Mouse (Mus musculus) forebrain, embryonic 15.5 days (tissue): ENCODE measurements around the gene Fam126a. TPM values are rescaled to one million over a fixed set of nuclear protein-coding genes. Genes with fewer than 3 reads are reported as not detected.

Source experiments
- ATAC-seq: fragments of 200-750 bp; cut with Nextera tagmentation; replicated peaks from 2 replicates; pipeline ENCODE4 v1.8.0; 2017; ENCODE audit warnings: mild to moderate bottlenecking, moderate TSS enrichment, moderate library complexity
- H3K27ac ChIP-seq: fragments of 300-500 bp; sonication (generic); replicated peaks from 2 replicates; pipeline ENCODE4 v1.5.1; 2015; ENCODE audit warnings: mild to moderate bottlenecking, inconsistent platforms
- H3K27me3 ChIP-seq: fragments of 300-500 bp; sonication (generic); 2 replicates; pipeline ENCODE4 v1.6.1; 2015; ENCODE audit warnings: inconsistent platforms
- H3K36me3 ChIP-seq: fragments of 300-500 bp; sonication (generic); 2 replicates; pipeline ENCODE4 v1.6.1; 2015; ENCODE audit warnings: mild to moderate bottlenecking, inconsistent platforms
- H3K4me1 ChIP-seq: fragments of 300-500 bp; sonication (generic); 2 replicates; pipeline ENCODE4 v1.6.1; 2015; ENCODE audit warnings: inconsistent platforms
- H3K4me2 ChIP-seq: fragments of 300-500 bp; sonication (generic); replicated peaks from 2 replicates; pipeline ENCODE4 v1.6.1; 2015; ENCODE audit warnings: mild to moderate bottlenecking, inconsistent platforms
- H3K4me3 ChIP-seq: fragments of 300-500 bp; sonication (generic); 2 replicates; pipeline ENCODE4 v1.5.1; 2015; ENCODE audit warnings: mild to moderate bottlenecking, inconsistent platforms
- H3K9ac ChIP-seq: fragments of 300-500 bp; sonication (generic); replicated peaks from 2 replicates; pipeline ENCODE4 v1.6.1; 2015; ENCODE audit warnings: mild to moderate bottlenecking, inconsistent platforms
- H3K9me3 ChIP-seq: fragments of 300-500 bp; sonication (generic); 2 replicates; pipeline ENCODE4 v1.6.1; 2016; ENCODE audit warnings: inconsistent platforms
- WGBS: fragments of 180-500 bp; shearing (Covaris S2); methylation state at CpG from one replicate; pipeline ENCODE4 v1.1.7; 2015; ENCODE audit warnings: mixed read lengths; 5-methylcytosine and 5-hydroxymethylcytosine counted together
- polyA plus RNA-seq: library from polyadenylated mRNA; unstranded; fragments of >200 nt; fragmentation: Nextera tagmentation; extraction: Ambion mirVana; gene quantifications from 2 replicates; pipeline ENCODE4 v1.2.1, GENCODE M21; 2015

Gene Fam126a
- polyA plus RNA-seq: 52.0 and 52.3 TPM in 2 replicates

DNA sequence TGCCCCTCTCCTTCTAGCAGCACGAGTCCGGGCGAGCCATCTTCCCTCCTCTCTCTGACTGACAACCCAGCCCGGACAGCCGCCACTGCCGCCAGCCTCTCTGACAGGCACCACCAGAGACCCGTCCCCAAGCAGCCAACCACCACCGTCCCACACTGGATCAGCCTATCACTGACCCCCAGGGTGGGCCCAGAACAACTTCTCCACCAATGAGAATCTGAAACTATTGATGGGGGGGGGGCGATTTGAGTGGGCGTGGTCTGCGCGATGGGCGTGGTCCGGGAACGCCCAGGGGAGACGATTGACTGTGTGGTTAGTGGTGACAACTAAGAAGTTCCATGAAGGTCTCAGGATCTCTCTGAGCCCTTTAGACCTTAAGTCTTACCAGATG lies at the start of gene Fam126a:
Gene Fam126a (minus strand): TSS at position 112 of the 391 bp plus-strand sequence.
- peak within 1 kb of the TSS; percentile 93 for H3K4me3 ChIP-seq
- peak; percentile 100 for ATAC-seq
- peak within 1 kb of the TSS; percentile 91 for H3K9ac ChIP-seq
- H3K4me2 ChIP-seq: peak within 1 kb of the TSS; percentile 77
- H3K27me3 ChIP-seq: no peaks in the 10 kb centered on the region
- peak within 1 kb of the TSS; percentile 77 for H3K27ac ChIP-seq
- no peaks in the 10 kb centered on the region for H3K36me3 ChIP-seq
- H3K9me3 ChIP-seq: no peaks in the 10 kb centered on the region
- H3K4me1 ChIP-seq: peaks cover 23% of the 10 kb centered on the region
- under 1% methylated on average over 16 of the region's 16 CpGs for WGBS

DNA sequence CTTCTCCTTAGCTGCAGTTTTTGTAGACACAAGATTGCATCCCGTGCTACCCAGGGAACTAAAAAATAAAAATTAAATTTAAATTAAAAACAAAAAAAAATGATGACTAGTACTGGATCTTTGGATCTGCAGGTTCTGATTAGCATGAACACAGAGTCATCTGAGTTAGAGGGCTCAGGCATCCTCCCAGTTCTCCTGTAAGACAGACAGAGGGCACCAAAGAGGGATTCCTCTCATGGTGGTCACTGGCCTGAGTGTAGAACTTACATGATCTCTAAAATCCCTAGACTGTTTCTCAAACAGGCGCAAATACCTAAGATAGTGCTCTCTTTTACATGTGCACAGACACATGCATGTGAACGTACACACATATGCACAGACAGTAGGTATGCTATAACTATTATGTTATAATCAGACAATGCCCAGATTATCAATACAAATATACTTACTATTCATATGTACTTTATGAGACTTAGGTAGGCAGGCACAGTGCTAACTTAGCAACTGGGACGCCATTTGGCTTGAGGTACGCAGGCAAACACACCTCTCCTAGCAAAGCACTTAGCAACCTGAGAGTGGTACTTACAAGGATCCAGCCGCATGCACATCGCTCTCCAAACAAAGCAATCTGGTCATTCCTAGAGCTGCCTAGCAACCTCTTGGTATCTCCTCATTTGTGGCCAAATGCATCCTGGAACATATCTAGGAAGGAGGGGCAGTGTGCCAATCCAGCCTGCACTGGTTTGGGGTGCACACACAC lies 48.1 kb upstream of the Fam126a start:
- 87% methylated on average over 7 of the region's 7 CpGs for WGBS
- H3K27ac ChIP-seq: no peak overlapping the region
- 0 out of 2 replicates have a peak, but pooled peaks have one; percentile 20 for ATAC-seq
- no peaks in the 10 kb centered on the region for H3K36me3 ChIP-seq
- no peak overlapping the region for H3K4me2 ChIP-seq
- H3K9me3 ChIP-seq: no peaks in the 10 kb centered on the region
- no peak overlapping the region for H3K4me3 ChIP-seq
- H3K4me1 ChIP-seq: peaks cover 12% of the 10 kb centered on the region
- no peak overlapping the region for H3K9ac ChIP-seq
- no peaks in the 10 kb centered on the region for H3K27me3 ChIP-seq

- Histone ChIP-seq H3K4me2 (peak overlapping the region; percentile 42), H3K9ac (peak overlapping the region; percentile 57; the same call in 1 of the 2 replicates), H3K4me1 (peaks cover 12% of the 10 kb centered on the region), H3K27me3 (no peaks in the 10 kb centered on the region), H3K27ac (peak overlapping the region; percentile 80), H3K36me3 (no peaks in the 10 kb centered on the region), H3K4me3 (peak overlapping the region; percentile 33), H3K9me3 (no peaks in the 10 kb centered on the region)
- ATAC-seq: no peak
- 26% methylated on average over 7 of the region's 7 CpGs for WGBS
These were observed 47.3 kb upstream of the Fam126a start for GRCm38 (mm10) chr5:24077739-24078306.

DNA sequence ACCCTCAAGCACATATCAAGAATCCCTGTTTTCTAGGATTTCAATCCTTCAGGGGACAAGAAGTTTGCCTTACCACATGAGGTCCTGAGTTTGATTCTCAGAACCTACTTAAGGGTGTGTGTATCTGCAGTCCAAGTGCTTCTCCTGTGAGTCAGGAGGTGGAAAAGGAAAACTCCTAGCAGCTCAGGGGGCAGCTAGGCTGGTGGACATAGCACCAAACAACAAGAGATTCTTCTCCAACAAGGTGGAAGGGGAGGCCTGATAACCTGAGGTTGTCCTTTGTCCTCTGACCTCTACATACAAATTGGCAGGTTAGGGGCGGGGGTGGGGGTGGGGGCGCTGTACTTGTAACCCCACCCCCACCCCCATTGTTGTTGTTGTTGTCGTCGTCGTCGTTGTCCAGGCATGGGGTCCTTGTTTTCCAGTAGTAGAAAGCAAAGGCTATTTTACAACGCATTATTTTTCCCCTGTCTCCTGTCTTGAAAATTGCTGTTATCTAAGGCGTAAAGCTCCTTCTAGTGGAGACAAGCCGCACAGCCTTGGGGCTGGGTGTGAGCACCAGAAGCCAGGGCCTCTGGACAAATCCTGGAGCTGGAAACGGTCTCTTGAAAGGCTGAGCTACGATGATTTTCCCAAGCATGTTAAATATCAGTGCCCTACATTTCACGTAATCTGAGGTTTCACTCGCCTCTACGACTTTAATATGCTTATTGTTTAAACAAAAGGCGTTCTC lies 46.7 kb upstream of the Fam126a start:
- Histone ChIP-seq H3K9me3 (no peaks in the 10 kb centered on the region), H3K27me3 (no peaks in the 10 kb centered on the region), H3K27ac (peak overlapping the region; percentile 80), H3K4me1 (peaks cover 12% of the 10 kb centered on the region), H3K9ac (peak overlapping the region; percentile 57), H3K4me2 (peak overlapping the region; percentile 42), H3K4me3 (peak overlapping the region; percentile 33), H3K36me3 (no peaks in the 10 kb centered on the region)
- ATAC-seq: peak; percentile 86
- 2% methylated on average over 15 of the region's 15 CpGs for WGBS

GRCm38 (mm10) chr5:24072031-24072430 lies 41.5 kb upstream of the Fam126a start:
- Histone ChIP-seq H3K4me3 (no peak overlapping the region), H3K9me3 (no peaks in the 10 kb centered on the region), H3K27me3 (no peaks in the 10 kb centered on the region), H3K4me2 (no peak overlapping the region), H3K9ac (no peak overlapping the region), H3K27ac (no peak overlapping the region), H3K36me3 (no peaks in the 10 kb centered on the region), H3K4me1 (peaks cover 3% of the 10 kb centered on the region)
- WGBS: 77% methylated on average over 6 of the region's 6 CpGs
- ATAC-seq: no peak

DNA sequence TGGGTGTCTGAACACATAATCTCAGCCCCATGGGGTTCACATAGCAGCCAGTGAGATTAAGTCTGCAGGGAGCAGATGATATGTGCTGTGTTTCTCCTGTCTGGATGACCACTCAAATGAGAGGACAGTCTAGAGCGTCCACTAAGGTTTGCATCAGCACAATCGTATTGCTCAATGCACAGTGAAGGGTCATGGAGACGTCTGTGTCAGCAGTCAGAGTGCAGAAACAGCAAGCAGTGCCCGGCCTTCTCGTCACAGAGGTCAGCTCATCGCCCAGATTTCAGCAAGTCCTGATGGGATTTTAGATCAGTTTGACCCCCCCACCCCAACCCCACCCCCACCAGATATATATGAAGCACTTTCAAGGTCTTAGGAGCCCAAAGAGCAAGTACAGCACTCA lies 38.5 kb upstream of the Fam126a start:
- H3K9ac ChIP-seq: no peak overlapping the region
- no peaks in the 10 kb centered on the region for H3K27me3 ChIP-seq
- ATAC-seq: no peak
- 83% methylated on average over 6 of the region's 6 CpGs for WGBS
- H3K4me2 ChIP-seq: no peak overlapping the region
- H3K4me1 ChIP-seq: no peaks in the 10 kb centered on the region
- no peak overlapping the region for H3K4me3 ChIP-seq
- no peak overlapping the region for H3K27ac ChIP-seq
- no peaks in the 10 kb centered on the region for H3K9me3 ChIP-seq
- H3K36me3 ChIP-seq: no peaks in the 10 kb centered on the region

DNA sequence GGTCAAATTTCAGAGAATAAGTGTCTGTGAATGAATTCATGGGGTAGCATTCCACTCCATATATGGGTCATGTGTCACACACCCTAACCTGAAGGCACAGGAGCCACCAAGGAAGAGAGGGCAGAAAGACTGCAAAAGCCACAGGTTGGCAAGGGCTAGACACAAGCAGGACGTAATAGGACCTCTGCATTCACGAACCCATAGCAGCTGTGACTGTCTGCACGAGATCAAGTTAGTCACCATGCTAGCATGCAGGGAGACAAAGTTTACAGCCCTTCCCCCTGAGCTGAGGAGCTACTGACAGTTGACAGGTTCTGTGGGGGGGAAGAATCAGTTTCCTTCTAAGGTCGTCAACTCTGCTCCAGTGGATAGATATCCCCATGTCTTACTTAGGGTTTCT lies 33.1 kb upstream of the Fam126a start:
- no peak overlapping the region for H3K4me3 ChIP-seq
- H3K9ac ChIP-seq: no peak overlapping the region
- no peak overlapping the region for H3K27ac ChIP-seq
- H3K4me2 ChIP-seq: no peak overlapping the region
- H3K36me3 ChIP-seq: no peaks in the 10 kb centered on the region
- H3K9me3 ChIP-seq: no peaks in the 10 kb centered on the region
- H3K27me3 ChIP-seq: no peaks in the 10 kb centered on the region
- no peaks in the 10 kb centered on the region for H3K4me1 ChIP-seq
- ATAC-seq: no peak
- 84% methylated on average over 4 of the region's 4 CpGs for WGBS

GRCm38 (mm10) chr5:24063034-24063433 lies 32.5 kb upstream of the Fam126a start:
- Histone ChIP-seq H3K4me2 (no peak overlapping the region), H3K36me3 (no peaks in the 10 kb centered on the region), H3K9me3 (no peaks in the 10 kb centered on the region), H3K27me3 (no peaks in the 10 kb centered on the region), H3K9ac (no peak overlapping the region), H3K4me3 (no peak overlapping the region), H3K4me1 (no peaks in the 10 kb centered on the region), H3K27ac (no peak overlapping the region)
- 86% methylated on average over 6 of the region's 6 CpGs for WGBS
- no peak for ATAC-seq

DNA sequence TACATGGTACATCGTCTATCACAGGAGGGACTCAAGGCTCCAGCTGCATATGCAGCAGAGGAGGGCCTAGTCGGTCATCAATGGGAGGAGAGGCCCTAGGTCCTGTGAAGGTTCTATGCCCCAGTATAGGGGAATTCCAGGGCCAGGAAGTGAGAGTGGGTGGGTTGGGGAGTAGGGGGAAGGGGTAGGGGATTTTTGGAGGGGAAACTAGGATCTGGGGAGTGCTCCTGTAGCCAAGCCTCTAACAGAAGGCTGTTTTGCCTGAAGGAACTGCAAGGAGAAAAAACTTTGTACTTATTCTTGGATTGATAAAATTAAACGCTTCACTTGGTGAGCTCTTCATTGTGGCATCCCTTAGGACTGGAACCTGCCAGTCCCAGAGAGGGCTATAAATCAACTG lies 30.5 kb upstream of the Fam126a start:
- Histone ChIP-seq H3K4me3 (no peak overlapping the region), H3K4me1 (no peaks in the 10 kb centered on the region), H3K27ac (no peak overlapping the region), H3K36me3 (no peaks in the 10 kb centered on the region), H3K4me2 (no peak overlapping the region), H3K27me3 (no peaks in the 10 kb centered on the region), H3K9ac (no peak overlapping the region), H3K9me3 (no peaks in the 10 kb centered on the region; the same call in 1 of the 2 replicates)
- WGBS: 73% methylated on average over 3 of the region's 3 CpGs
- ATAC-seq: no peak

- Histone ChIP-seq H3K9me3 (no peaks in the 10 kb centered on the region; the same call in 1 of the 2 replicates), H3K27me3 (no peaks in the 10 kb centered on the region), H3K4me3 (no peak overlapping the region), H3K27ac (no peak overlapping the region), H3K4me2 (no peak overlapping the region), H3K9ac (no peak overlapping the region), H3K4me1 (peaks cover 5% of the 10 kb centered on the region), H3K36me3 (no peaks in the 10 kb centered on the region)
- ATAC-seq: no peak
- WGBS: 78% methylated on average over 3 of the region's 3 CpGs
These were observed 27.1 kb upstream of the Fam126a start for GRCm38 (mm10) chr5:24057592-24057991.

DNA sequence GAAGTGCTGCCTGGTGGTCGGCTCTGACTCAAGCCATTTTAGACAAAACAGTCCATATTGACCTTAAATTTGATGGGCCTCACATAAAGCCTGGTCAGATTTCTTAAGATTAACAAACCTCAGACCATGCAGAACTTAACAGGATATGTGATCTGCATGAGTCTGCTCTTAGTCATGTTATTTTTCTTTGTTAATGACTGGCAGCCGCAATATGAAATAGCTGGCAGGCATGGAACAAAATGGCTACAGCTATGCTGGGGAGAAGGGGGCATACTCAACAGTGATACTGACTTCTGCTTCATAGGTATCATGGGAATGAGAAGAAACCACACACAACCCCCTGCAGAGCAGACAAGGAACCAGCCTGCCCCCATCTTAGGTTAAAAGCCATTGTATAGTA lies 26.4 kb upstream of the Fam126a start:
- no peak for ATAC-seq
- no peaks in the 10 kb centered on the region; the same call in 1 of the 2 replicates for H3K9me3 ChIP-seq

DNA sequence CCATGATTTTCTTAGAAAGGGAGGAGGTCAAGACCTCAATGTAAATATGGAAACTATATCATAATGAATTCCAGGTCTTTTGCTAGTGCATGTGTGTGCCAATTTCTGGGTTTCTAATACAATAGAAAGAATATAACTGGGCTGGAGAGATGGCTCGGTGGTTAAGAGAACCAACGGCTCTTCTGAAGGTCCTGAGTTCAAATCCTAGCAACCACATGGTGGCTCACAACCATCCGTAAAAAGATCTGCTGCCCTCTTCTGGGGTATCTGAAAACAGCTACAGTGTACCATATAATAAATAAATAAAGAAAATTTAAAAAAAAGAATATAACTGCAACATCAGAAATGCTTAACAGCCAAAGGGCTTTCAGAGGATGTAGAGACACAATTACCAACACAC lies 23.9 kb upstream of the Fam126a start:
- H3K4me1 ChIP-seq: peaks cover 5% of the 10 kb centered on the region
- H3K4me3 ChIP-seq: no peak overlapping the region
- no peaks in the 10 kb centered on the region; the same call in 1 of the 2 replicates for H3K9me3 ChIP-seq
- no peak overlapping the region for H3K27ac ChIP-seq
- ATAC-seq: no peak
- no peak overlapping the region for H3K4me2 ChIP-seq
- H3K9ac ChIP-seq: no peak overlapping the region
- no peaks in the 10 kb centered on the region for H3K27me3 ChIP-seq
- H3K36me3 ChIP-seq: no peaks in the 10 kb centered on the region
- 92% methylated on average over 3 of the region's 3 CpGs for WGBS

More for the DNA sequence above, 26.4 kb upstream of the Fam126a start:
- Histone ChIP-seq H3K4me3 (no peak overlapping the region), H3K27ac (no peak overlapping the region), H3K27me3 (no peaks in the 10 kb centered on the region), H3K36me3 (no peaks in the 10 kb centered on the region), H3K9ac (no peak overlapping the region), H3K4me2 (no peak overlapping the region), H3K4me1 (peaks cover 5% of the 10 kb centered on the region)
- WGBS: 91% methylated on average over 2 of the region's 2 CpGs
